Mouse (Mus musculus): ENCODE measurements around the gene Nab2.

- TF ChIP-seq POLR2A (IDR thresholded peaks at IDR 0.05; ENCODE audit: borderline replicate concordance, insufficient read depth, low read length) (no peak), CTCF (IDR thresholded peaks at IDR 0.05; ENCODE audit: borderline replicate concordance, insufficient read depth, low read depth, low read length) (no peak)
Measured at GRCm38 (mm10) chr10:127669170-127669569, 802 bp upstream of the Nab2 start.
